Mouse (Mus musculus): ENCODE data around the gene Ttc23l. TPM values are rescaled to one million over a fixed set of nuclear protein-coding genes. Genes with fewer than 3 reads are reported as not detected.

Ttc23l gene
- polyA plus RNA-seq, 1 experiment from 2014 or later, result not detected

GRCm38 (mm10) chr15:10464678-10465077 lies 93.8 kb downstream of the Ttc23l start:
- 92% methylated on average over 3 of the region's 3 CpGs for WGBS
- Histone ChIP-seq H3K4me3 (no peak overlapping the region), H3K27me3 (replicated peaks) (no peaks in the 10 kb centered on the region), H3K4me2 (no peak overlapping the region), H3K4me1 (peaks cover 17% of the 10 kb centered on the region), H3K9me3 (no peaks in the 10 kb centered on the region), H3K9ac (no peak overlapping the region), H3K36me3 (replicated peaks) (peaks cover 6% of the 10 kb centered on the region), H3K27ac (no peak overlapping the region)
- no peak for ATAC-seq (replicated peaks)

- no peak overlapping the region for H3K9ac ChIP-seq
- H3K4me3 ChIP-seq, result no peak overlapping the region
- 88% methylated on average over 5 of the region's 5 CpGs for WGBS
- peaks cover 6% of the 10 kb centered on the region; the same call in 1 of the 2 replicates for H3K4me1 ChIP-seq
- H3K9me3 ChIP-seq, result no peaks in the 10 kb centered on the region
- H3K36me3 ChIP-seq (replicated peaks), result peaks cover 10% of the 10 kb centered on the region
- no peak overlapping the region for H3K27ac ChIP-seq
- ATAC-seq (replicated peaks), result no peak
- no peaks in the 10 kb centered on the region for H3K27me3 ChIP-seq (replicated peaks)
- H3K4me2 ChIP-seq, result no peak overlapping the region
Measured at GRCm38 (mm10) chr15:10463555-10463954, 94.9 kb downstream of the Ttc23l start.

GRCm38 (mm10) chr15:10460986-10461385 lies 97.5 kb downstream of the Ttc23l start:
- peaks cover 10% of the 10 kb centered on the region for H3K36me3 ChIP-seq (replicated peaks)
- H3K9ac ChIP-seq, result no peak overlapping the region
- no peaks in the 10 kb centered on the region for H3K9me3 ChIP-seq
- no peak overlapping the region for H3K4me3 ChIP-seq
- no peaks in the 10 kb centered on the region for H3K4me1 ChIP-seq
- 94% methylated on average over 12 of the region's 12 CpGs for WGBS
- no peaks in the 10 kb centered on the region for H3K27me3 ChIP-seq (replicated peaks)
- no peak for ATAC-seq (replicated peaks)
- no peak overlapping the region for H3K4me2 ChIP-seq
- H3K27ac ChIP-seq, result no peak overlapping the region

Other genes starting within 250 kb of the Ttc23l start
- gene Gm21973, start 233.3 kb downstream of the Ttc23l start, polyA plus RNA-seq (2015; fragmentation: Nextera tagmentation; extraction: Ambion mirVana), result not detected in 2 replicates
- not detected in 2 replicates for gene Agxt2, start 200.1 kb downstream of the Ttc23l start, polyA plus RNA-seq (2015; fragmentation: Nextera tagmentation; extraction: Ambion mirVana)
- gene Dnajc21, start 88.2 kb downstream of the Ttc23l start, polyA plus RNA-seq (2015; fragmentation: Nextera tagmentation; extraction: Ambion mirVana), result 10.8 and 11.2 TPM in 2 replicates
- gene Brix1, start 72.7 kb downstream of the Ttc23l start, polyA plus RNA-seq (2015; fragmentation: Nextera tagmentation; extraction: Ambion mirVana), result 43.6 and 49.7 TPM in 2 replicates
- 22.5 and 24.7 TPM in 2 replicates for gene Rad1, start 72.7 kb downstream of the Ttc23l start, polyA plus RNA-seq (2015; fragmentation: Nextera tagmentation; extraction: Ambion mirVana)
- gene Rai14, start 156.0 kb upstream of the Ttc23l start, polyA plus RNA-seq (2015; fragmentation: Nextera tagmentation; extraction: Ambion mirVana), result 14.0 and 14.5 TPM in 2 replicates

Data from midbrain, embryonic 15.5 days (tissue).